Mouse (Mus musculus): ENCODE data around the gene Dse.

Gene Dse

DNA sequence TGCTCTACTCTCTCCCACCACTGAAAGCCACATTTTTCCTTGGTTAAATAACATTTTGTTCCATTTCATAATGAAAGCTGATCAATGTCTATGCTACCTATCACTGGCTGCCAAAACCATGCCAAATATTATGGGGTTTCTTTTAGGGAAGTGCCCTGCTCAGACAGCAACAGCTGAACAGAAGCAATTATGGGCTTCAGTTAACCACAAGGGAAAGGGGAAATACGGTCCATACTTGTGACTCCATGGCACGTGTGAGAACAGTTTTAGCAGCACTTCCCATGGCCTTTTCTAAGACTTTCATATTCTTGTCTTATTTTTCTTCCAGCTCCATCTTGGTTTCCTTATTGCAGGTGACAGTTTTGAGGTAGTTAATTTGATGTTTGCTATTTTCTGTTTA, 76.2 kb downstream of the Dse start:
- DNase-seq (ENCODE audit: low spot score), result no peak

DNA sequence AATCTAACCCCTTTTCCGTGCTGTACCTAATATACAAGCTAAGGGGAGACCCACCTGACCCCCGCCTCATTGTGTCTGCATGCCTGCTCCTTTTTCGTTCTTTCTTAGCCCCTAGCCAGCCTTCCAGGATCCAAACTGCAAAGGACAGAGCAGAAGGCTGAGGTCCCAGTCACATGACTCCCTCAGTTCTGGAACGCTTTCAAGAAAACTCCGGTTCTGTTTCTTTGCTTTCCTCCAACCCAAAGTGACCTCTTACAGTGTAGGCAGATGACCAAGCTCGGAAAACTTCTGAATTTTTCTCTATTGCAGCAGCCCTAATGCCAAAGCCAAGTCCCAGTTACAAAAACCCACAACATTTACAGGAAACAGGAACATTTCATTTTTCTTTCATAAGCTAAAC, 79.1 kb downstream of the Dse start:
- DNase-seq (ENCODE audit: low spot score), result no peak

DNA sequence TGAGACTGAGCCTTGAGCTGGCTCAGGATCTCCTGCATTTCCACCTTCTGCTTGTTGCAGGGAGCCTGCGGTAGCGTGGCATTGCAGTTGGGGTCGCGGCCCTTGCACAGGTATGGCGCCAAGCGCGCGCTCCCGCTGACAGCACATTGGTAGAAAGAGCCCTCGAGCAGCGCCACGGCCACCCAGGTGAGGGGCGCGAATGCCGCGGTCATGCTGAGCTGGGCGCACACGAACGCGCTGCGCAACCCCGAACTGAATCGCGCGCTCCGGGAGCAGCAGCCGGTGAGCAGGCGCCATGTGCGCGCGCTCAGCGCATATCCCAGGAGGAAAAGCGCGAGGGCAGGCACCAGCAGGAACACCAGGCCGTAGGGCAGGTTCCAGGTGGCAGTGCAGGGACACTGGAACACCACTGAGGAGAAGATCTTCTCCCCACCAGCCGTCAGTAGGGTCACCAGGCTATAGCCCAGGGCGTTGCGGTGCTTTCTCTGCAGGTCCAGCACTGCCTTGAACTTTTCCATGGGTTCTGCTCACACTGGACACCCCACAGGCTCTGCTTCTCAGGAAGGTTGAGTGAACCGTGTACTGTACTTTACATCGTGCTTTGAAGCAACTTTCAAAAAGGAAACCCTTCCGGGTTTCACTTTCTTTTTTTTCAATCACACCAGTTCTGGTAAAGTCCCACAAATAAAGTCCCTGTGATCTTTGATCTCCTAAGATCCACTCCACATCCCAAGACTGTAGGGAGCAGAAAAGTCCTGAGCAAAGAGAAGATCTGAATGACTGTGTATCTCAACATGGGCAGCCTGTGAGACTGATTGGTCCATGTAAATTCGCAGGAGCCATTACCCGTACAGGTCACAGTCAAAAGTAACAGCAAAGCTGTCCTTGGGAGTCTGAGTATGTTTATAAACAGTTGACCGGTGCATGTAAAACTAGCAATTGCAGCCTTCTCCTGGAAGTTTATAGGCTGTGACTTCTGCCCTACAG, 79.8 kb downstream of the Dse start, which contains the start of gene Calhm6:
Gene Calhm6 (minus strand): TSS at position 593 of the 987 bp plus-strand sequence.
- DNase-seq (ENCODE audit: low spot score), result no peak

DNA sequence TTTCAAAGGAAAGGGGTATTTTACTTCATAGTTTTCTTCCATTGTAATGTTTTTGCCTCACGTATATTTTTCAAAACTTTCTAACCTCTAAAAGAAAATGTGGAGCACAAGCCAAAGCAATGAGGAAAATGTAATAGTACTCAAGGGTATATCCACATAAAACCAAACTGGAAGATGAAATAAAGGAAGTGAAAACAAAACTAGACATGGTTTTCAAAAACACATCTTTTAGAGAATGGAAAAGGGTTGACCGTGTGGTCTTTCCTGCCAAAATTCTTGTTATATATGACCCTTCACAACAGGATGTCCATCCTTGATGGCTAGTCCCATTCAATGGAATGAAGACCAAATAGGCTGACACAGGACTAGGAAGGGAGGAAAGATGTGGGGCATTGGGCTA, 89.1 kb downstream of the Dse start:
- DNase-seq (ENCODE audit: low spot score), result no peak

DNA sequence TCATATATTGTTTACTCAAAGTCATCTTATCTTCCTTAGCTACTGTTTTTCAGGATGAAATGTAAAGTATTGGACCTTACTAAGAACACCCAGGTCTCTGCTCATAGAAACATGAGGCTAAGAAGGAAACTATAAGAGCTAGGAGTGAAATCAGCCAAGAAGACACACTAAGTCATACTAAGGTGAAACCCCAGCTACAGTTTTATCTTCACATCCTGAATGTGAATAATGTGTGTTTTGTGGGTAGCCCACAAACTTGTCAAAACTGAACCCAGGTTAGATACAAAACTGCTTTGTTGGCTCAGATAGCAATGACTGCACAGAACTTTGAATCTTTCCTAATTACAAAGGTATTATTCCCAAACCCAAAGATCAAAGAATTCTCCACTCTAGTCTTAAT, 89.7 kb downstream of the Dse start:
- DNase-seq (ENCODE audit: low spot score), result no peak

DNA sequence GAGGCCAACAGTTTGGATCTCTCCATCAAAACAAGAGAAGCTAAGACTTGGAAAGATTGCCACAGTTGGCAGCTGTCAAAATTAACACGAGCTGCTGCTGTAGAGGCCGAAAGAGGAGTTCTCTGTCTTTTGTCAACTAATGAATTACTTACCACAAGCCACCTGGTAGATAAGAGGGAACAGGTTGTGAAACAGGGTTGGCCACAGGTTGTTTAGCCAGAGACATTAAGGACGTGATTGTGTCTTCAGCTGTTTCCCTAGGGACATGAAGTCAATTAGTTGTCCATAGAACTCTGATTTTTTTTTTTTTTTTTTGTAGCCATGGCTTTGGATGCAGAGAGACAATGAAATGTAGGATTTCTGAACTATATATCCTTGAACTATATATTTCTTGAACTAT, 90.4 kb downstream of the Dse start:
- DNase-seq (ENCODE audit: low spot score), result no peak

DNA sequence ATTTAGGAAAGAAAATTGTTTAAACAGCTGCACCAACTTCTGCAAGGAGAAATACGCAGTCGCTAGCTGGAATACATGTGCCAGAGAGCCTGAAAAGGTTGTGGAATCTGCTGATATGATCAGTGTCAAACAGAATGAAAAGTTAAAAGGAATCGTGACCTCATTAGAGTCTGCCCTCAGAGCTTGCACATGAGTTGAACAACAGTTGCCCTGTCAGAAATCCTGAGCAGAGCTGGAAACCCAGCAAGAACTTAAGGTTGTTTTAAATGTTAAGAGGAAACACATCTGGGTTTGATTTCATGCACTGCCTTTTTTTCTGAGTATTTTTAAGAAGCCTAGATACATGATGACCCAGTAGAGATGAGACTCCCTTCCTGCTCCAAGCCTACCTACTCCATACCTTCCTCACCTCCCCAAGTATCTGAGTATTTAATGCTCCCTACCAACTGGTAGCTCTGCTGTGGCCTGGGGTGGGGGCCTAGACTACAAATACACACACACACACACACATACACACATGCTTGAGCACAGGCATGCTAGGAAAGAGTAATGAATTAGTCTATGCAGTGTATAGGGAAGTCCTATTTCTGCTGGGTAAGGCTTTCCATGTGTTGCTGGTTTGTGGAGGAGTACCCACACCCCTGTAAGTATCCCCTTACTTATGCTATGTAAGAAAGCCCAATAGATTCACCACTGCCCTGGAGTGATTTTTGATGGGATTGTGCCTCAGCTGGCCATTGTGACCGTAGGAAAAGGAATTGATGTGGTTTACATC, 95.4 kb downstream of the Dse start:
- DNase-seq (ENCODE audit: low spot score), result no peak

DNA sequence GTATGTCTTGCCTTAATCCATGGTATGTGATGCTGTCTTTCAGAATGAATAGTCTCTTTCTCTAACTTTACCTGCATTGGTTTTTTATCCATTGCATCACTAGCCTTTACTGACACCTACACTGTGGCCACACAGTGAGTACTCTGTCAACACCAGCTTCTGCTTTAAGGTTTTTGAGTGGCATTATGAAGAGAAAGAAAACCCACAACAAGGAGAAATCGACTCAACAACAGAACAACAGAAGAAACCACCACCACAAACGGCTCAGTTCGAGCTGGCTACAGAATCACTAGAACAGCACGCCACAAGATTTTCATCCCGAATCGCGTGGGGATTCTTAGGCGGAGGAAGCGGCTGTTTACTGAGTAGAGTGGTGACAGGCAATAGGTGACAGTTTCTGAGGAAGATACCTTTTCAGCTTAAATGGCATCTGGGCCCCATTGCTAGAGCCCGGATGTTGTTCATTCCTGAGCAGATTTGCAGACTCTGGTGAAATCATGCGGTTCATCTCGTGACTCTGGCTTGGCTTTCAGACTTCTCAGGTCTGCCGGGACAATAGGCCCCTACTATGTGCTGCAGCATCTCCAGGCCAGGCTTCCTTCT, 96.6 kb downstream of the Dse start:
- no peak for DNase-seq (ENCODE audit: low spot score)
